ENCODE assay signal across 7 mouse cellular contexts in genomic region chr3:17785106-17786022, GRCm38 (mm10).
DNase-seq lines count a peak whose midpoint lies in the region; ATAC-seq and TF ChIP-seq lines count a peak whose summit lies in the region.

No protein-coding gene starts in this region.

- H3K27ac ChIP-seq in testis, adult 2 months (ENCODE audit: control insufficient read depth, insufficient read depth, low read depth, low read length), result no peak overlapping the region
- peak overlapping the region; percentile 99 for H3K27ac ChIP-seq in forebrain, embryonic 11.5 days (ENCODE audit: low read depth, low read length)
- H3K27ac ChIP-seq in liver, embryonic 14.5 days, result no peak overlapping the region

- ATAC-seq in forebrain, embryonic 11.5 days (replicated peaks; ENCODE audit: low FRiP score), result peak; percentile 75
- ATAC-seq in liver, embryonic 14.5 days (ENCODE audit: insufficient read depth), result no peak

- TF ChIP-seq EP300 in liver, embryonic 14.5 days (IDR thresholded peaks at IDR 0.05; ENCODE audit: low read depth), result no peak

- no peak for TF ChIP-seq POLR2A in testis, adult 2 months (IDR thresholded peaks at IDR 0.05; ENCODE audit: control insufficient read depth, low read depth, low read length)

- no peak for DNase-seq in testis, postnatal 14 days (ENCODE audit: low spot score)
- DNase-seq in forebrain, embryonic 11.5 days (ENCODE audit: low spot score), result peak; percentile 80
- DNase-seq in liver, embryonic 14.5 days (ENCODE audit: low read depth in 3 of 3, low spot score in 3 of 3), result no peak
- no peak for DNase-seq in urinary bladder, postnatal 10 days (ENCODE audit: low spot score)
- no peak for DNase-seq in urinary bladder, postnatal 14 days (ENCODE audit: low spot score)
- no peak for DNase-seq in layer of hippocampus, adult 9-11 months

- TF ChIP-seq CTCF in testis, adult 2 months (IDR thresholded peaks at IDR 0.05; ENCODE audit: control insufficient read depth, insufficient read depth, insufficient replicate concordance, low read depth, low read length), result no peak
- TF ChIP-seq CTCF in liver, embryonic 14.5 days (IDR thresholded peaks at IDR 0.05; ENCODE audit: low read depth), result no peak

- peak overlapping the region; percentile 97 for H3K9ac ChIP-seq in forebrain, embryonic 11.5 days (ENCODE audit: low read length)
- no peak overlapping the region for H3K9ac ChIP-seq in liver, embryonic 14.5 days (replicated peaks)

- H3K27me3 ChIP-seq in testis, adult 2 months (ENCODE audit: control insufficient read depth, insufficient read depth, low read length), result no peaks in the 10 kb centered on the region
- H3K27me3 ChIP-seq in forebrain, embryonic 11.5 days (ENCODE audit: control insufficient read depth, insufficient read depth, low read length), result no peaks in the 10 kb centered on the region
- H3K27me3 ChIP-seq in liver, embryonic 14.5 days (ENCODE audit: control insufficient read depth, insufficient read depth, low read length), result peaks cover 44% of the 10 kb centered on the region

- WGBS in forebrain, embryonic 11.5 days, result 2% methylated on average over 21 of the region's 21 CpGs
- WGBS in liver, embryonic 14.5 days (ENCODE audit: insufficient replicate concordance), result 8% methylated on average over 21 of the region's 21 CpGs

- H3K4me2 ChIP-seq in forebrain, embryonic 11.5 days (ENCODE audit: low read depth, low read length, severe bottlenecking), result peak overlapping the region; percentile 97
- H3K4me2 ChIP-seq in liver, embryonic 14.5 days (ENCODE audit: low read depth), result peak overlapping the region; percentile 40; the same call in 1 of the 2 replicates

- no peaks in the 10 kb centered on the region for H3K9me3 ChIP-seq in forebrain, embryonic 11.5 days (ENCODE audit: control insufficient read depth, low read length)
- H3K9me3 ChIP-seq in liver, embryonic 14.5 days (ENCODE audit: control insufficient read depth, low read length), result no peaks in the 10 kb centered on the region

- peaks cover 19% of the 10 kb centered on the region for H3K4me1 ChIP-seq in testis, adult 2 months (ENCODE audit: control insufficient read depth, insufficient read depth, low read length)
- H3K4me1 ChIP-seq in forebrain, embryonic 11.5 days (replicated peaks; ENCODE audit: control insufficient read depth, insufficient read depth, low read length), result peaks cover 12% of the 10 kb centered on the region
- H3K4me1 ChIP-seq in liver, embryonic 14.5 days (replicated peaks; ENCODE audit: control insufficient read depth in 2 of 2, insufficient read depth in 2 of 2, low read length in 1 of 2), result no peaks in the 10 kb centered on the region

- H3K4me3 ChIP-seq in testis, adult 2 months (ENCODE audit: control insufficient read depth, low read depth, low read length), result peak overlapping the region; percentile 85
- peak overlapping the region; percentile 52 for H3K4me3 ChIP-seq in forebrain, embryonic 11.5 days (ENCODE audit: low read depth, low read length)
- no peak overlapping the region for H3K4me3 ChIP-seq in liver, embryonic 14.5 days (ENCODE audit: insufficient read depth in 1 of 2, low read depth in 2 of 2, low read length in 2 of 2)

- no peaks in the 10 kb centered on the region for H3K36me3 ChIP-seq in testis, adult 2 months (ENCODE audit: control insufficient read depth, insufficient read depth, low read length)
- H3K36me3 ChIP-seq in forebrain, embryonic 11.5 days (ENCODE audit: control insufficient read depth, insufficient read depth, low read length), result no peaks in the 10 kb centered on the region
- H3K36me3 ChIP-seq in liver, embryonic 14.5 days (replicated peaks; ENCODE audit: control insufficient read depth, insufficient read depth, low read depth), result no peaks in the 10 kb centered on the region

Comparison
In these comparisons a context has a peak if more than half of its experiments do, and no peak if none do; other contexts are left out.
1. H3K4me3 ChIP-seq: peak in testis, adult 2 months (single experiment) and forebrain, embryonic 11.5 days (single experiment); none in liver, embryonic 14.5 days (0 of 2).